Mouse (Mus musculus): ENCODE results near the gene Pfkfb3. TPM values are rescaled to one million over a fixed set of nuclear protein-coding genes. Genes with fewer than 3 reads are reported as not detected.

The Pfkfb3 gene
- polyA plus RNA-seq, 1 experiment: 22.2 TPM

GRCm38 (mm10) chr2:11478960-11479359 lies 74.9 kb downstream of the Pfkfb3 start:
- no peak for TF ChIP-seq CTCF (conservative IDR thresholded peaks at IDR 0.05; ENCODE audit: insufficient read depth, insufficient read length, low read depth, low read length)
- TF ChIP-seq POLR2A (IDR thresholded peaks at IDR 0.05; ENCODE audit: low read depth, low read length): no peak
- Histone ChIP-seq H3K27me3 (replicated peaks; ENCODE audit: control insufficient read depth, insufficient read depth, low read length) (no peaks in the 10 kb centered on the region), H3K4me3 (ENCODE audit: insufficient read depth, low read depth, low read length) (no peak overlapping the region), H3K36me3 (ENCODE audit: control insufficient read depth, insufficient read depth, low read length) (no peaks in the 10 kb centered on the region; the same call in 1 of the 2 replicates), H3K27ac (ENCODE audit: insufficient read depth, low read depth, low read length) (no peak overlapping the region), H3K4me1 (ENCODE audit: control insufficient read depth, insufficient read depth, low read length) (no peaks in the 10 kb centered on the region)
- DNase-seq: no peak
- WGBS: 56% methylated on average over 2 of the region's 2 CpGs

- no peaks in the 10 kb centered on the region for H3K4me1 ChIP-seq (ENCODE audit: control insufficient read depth, insufficient read depth, low read length)
- no peak overlapping the region for H3K4me3 ChIP-seq (ENCODE audit: insufficient read depth, low read depth, low read length)
- H3K36me3 ChIP-seq (ENCODE audit: control insufficient read depth, insufficient read depth, low read length): no peaks in the 10 kb centered on the region; the same call in 1 of the 2 replicates
- WGBS: 96% methylated on average over 7 of the region's 7 CpGs
- no peak overlapping the region for H3K27ac ChIP-seq (ENCODE audit: insufficient read depth, low read depth, low read length)
- DNase-seq: no peak
- no peak for TF ChIP-seq CTCF (conservative IDR thresholded peaks at IDR 0.05; ENCODE audit: insufficient read depth, insufficient read length, low read depth, low read length)
- no peak for TF ChIP-seq POLR2A (IDR thresholded peaks at IDR 0.05; ENCODE audit: low read depth, low read length)
- H3K27me3 ChIP-seq (replicated peaks; ENCODE audit: control insufficient read depth, insufficient read depth, low read length): no peaks in the 10 kb centered on the region
Observed at GRCm38 (mm10) chr2:11475316-11475715, 78.6 kb downstream of the Pfkfb3 start.

GRCm38 (mm10) chr2:11464661-11465099 lies 89.2 kb downstream of the Pfkfb3 start:
- Histone ChIP-seq H3K27ac (ENCODE audit: insufficient read depth, low read depth, low read length) (no peak overlapping the region), H3K4me1 (ENCODE audit: control insufficient read depth, insufficient read depth, low read length) (no peaks in the 10 kb centered on the region; the same call in 1 of the 2 replicates), H3K4me3 (ENCODE audit: insufficient read depth, low read depth, low read length) (no peak overlapping the region), H3K36me3 (ENCODE audit: control insufficient read depth, insufficient read depth, low read length) (no peaks in the 10 kb centered on the region), H3K27me3 (replicated peaks; ENCODE audit: control insufficient read depth, insufficient read depth, low read length) (no peaks in the 10 kb centered on the region)
- peak; percentile 41 for DNase-seq
- TF ChIP-seq POLR2A (IDR thresholded peaks at IDR 0.05; ENCODE audit: low read depth, low read length) (no peak), CTCF (conservative IDR thresholded peaks at IDR 0.05; ENCODE audit: insufficient read depth, insufficient read length, low read depth, low read length) (no peak)
- 48% methylated on average over 3 of the region's 3 CpGs for WGBS

GRCm38 (mm10) chr2:11460976-11461375 lies 92.9 kb downstream of the Pfkfb3 start:
- H3K27me3 ChIP-seq (replicated peaks; ENCODE audit: control insufficient read depth, insufficient read depth, low read length): no peaks in the 10 kb centered on the region
- WGBS: 64% methylated on average over 3 of the region's 3 CpGs
- peaks cover 2% of the 10 kb centered on the region for H3K4me1 ChIP-seq (ENCODE audit: control insufficient read depth, insufficient read depth, low read length)
- H3K27ac ChIP-seq (ENCODE audit: insufficient read depth, low read depth, low read length): no peak overlapping the region
- DNase-seq: no peak
- TF ChIP-seq POLR2A (IDR thresholded peaks at IDR 0.05; ENCODE audit: low read depth, low read length) (no peak), CTCF (conservative IDR thresholded peaks at IDR 0.05; ENCODE audit: insufficient read depth, insufficient read length, low read depth, low read length) (no peak)
- H3K4me3 ChIP-seq (ENCODE audit: insufficient read depth, low read depth, low read length): no peak overlapping the region
- no peaks in the 10 kb centered on the region for H3K36me3 ChIP-seq (ENCODE audit: control insufficient read depth, insufficient read depth, low read length)

- H3K36me3 ChIP-seq (ENCODE audit: control insufficient read depth, insufficient read depth, low read length): no peaks in the 10 kb centered on the region
- DNase-seq: no peak
- peaks cover 2% of the 10 kb centered on the region for H3K4me1 ChIP-seq (ENCODE audit: control insufficient read depth, insufficient read depth, low read length)
- no peak overlapping the region for H3K27ac ChIP-seq (ENCODE audit: insufficient read depth, low read depth, low read length)
- no peaks in the 10 kb centered on the region for H3K27me3 ChIP-seq (replicated peaks; ENCODE audit: control insufficient read depth, insufficient read depth, low read length)
- H3K4me3 ChIP-seq (ENCODE audit: insufficient read depth, low read depth, low read length): no peak overlapping the region
- no peak for TF ChIP-seq CTCF (conservative IDR thresholded peaks at IDR 0.05; ENCODE audit: insufficient read depth, insufficient read length, low read depth, low read length)
- TF ChIP-seq POLR2A (IDR thresholded peaks at IDR 0.05; ENCODE audit: low read depth, low read length): no peak
- 86% methylated on average over 1 of the region's 1 CpGs for WGBS
Observed at GRCm38 (mm10) chr2:11458494-11458893, 95.4 kb downstream of the Pfkfb3 start.

GRCm38 (mm10) chr2:11457904-11458303 lies 96.0 kb downstream of the Pfkfb3 start:
- Histone ChIP-seq H3K4me3 (ENCODE audit: insufficient read depth, low read depth, low read length) (no peak overlapping the region), H3K27me3 (replicated peaks; ENCODE audit: control insufficient read depth, insufficient read depth, low read length) (no peaks in the 10 kb centered on the region), H3K36me3 (ENCODE audit: control insufficient read depth, insufficient read depth, low read length) (no peaks in the 10 kb centered on the region), H3K4me1 (ENCODE audit: control insufficient read depth, insufficient read depth, low read length) (peaks cover 2% of the 10 kb centered on the region), H3K27ac (ENCODE audit: insufficient read depth, low read depth, low read length) (no peak overlapping the region)
- no peak for TF ChIP-seq POLR2A (IDR thresholded peaks at IDR 0.05; ENCODE audit: low read depth, low read length)
- TF ChIP-seq CTCF (conservative IDR thresholded peaks at IDR 0.05; ENCODE audit: insufficient read depth, insufficient read length, low read depth, low read length): no peak
- 60% methylated on average over 7 of the region's 7 CpGs for WGBS
- DNase-seq: peak; percentile 21

- Histone ChIP-seq H3K36me3 (ENCODE audit: control insufficient read depth, insufficient read depth, low read length) (no peaks in the 10 kb centered on the region), H3K27ac (ENCODE audit: insufficient read depth, low read depth, low read length) (no peak overlapping the region), H3K4me1 (ENCODE audit: control insufficient read depth, insufficient read depth, low read length) (no peaks in the 10 kb centered on the region), H3K27me3 (replicated peaks; ENCODE audit: control insufficient read depth, insufficient read depth, low read length) (no peaks in the 10 kb centered on the region), H3K4me3 (ENCODE audit: insufficient read depth, low read depth, low read length) (no peak overlapping the region)
- WGBS: 77% methylated on average over 3 of the region's 3 CpGs
- no peak for DNase-seq
- TF ChIP-seq CTCF (conservative IDR thresholded peaks at IDR 0.05; ENCODE audit: insufficient read depth, insufficient read length, low read depth, low read length) (no peak), POLR2A (IDR thresholded peaks at IDR 0.05; ENCODE audit: low read depth, low read length) (no peak)
Observed at GRCm38 (mm10) chr2:11448711-11449110, 105.2 kb downstream of the Pfkfb3 start.
